Mouse (Mus musculus) hindbrain, postnatal 0 days (tissue): Measurements from ENCODE around the gene Kera. TPM values are rescaled to one million over a fixed set of nuclear protein-coding genes. Genes with fewer than 3 reads are reported as not detected.

Source experiments
- ATAC-seq: fragments of 200-750 bp; cut with Nextera tagmentation; 2 replicates; pipeline ENCODE4 v1.8.0; 2017; ENCODE audit warnings: mild to moderate bottlenecking, moderate TSS enrichment, moderate library complexity
- DNase-seq: peaks from one replicate; pipeline ENCODE4 v3.0.0-alpha.2; 2015; ENCODE audit warnings: low spot score
- H3K27ac ChIP-seq: fragments of 300-500 bp; sonication (generic); 2 replicates; pipeline ENCODE4 v1.5.1; 2014; ENCODE audit warnings: mild to moderate bottlenecking
- H3K27me3 ChIP-seq: fragments of 300-500 bp; sonication (generic); 2 replicates; pipeline ENCODE4 v1.6.1; 2014; ENCODE audit warnings: low read length, mixed read lengths; ENCODE audit not compliant: insufficient read depth
- H3K36me3 ChIP-seq: fragments of 300-500 bp; sonication (generic); 2 replicates; pipeline ENCODE4 v1.6.1; 2014; ENCODE audit warnings: low read length, mixed read lengths; ENCODE audit not compliant: insufficient read depth
- H3K4me1 ChIP-seq: fragments of 300-500 bp; sonication (generic); 2 replicates; pipeline ENCODE4 v1.6.1; 2014; ENCODE audit warnings: antibody characterized with exemption, low read length, mixed read lengths; ENCODE audit not compliant: insufficient read depth
- H3K4me2 ChIP-seq: fragments of 300-500 bp; sonication (generic); 2 replicates; pipeline ENCODE4 v1.6.1; 2014; ENCODE audit warnings: low read depth, mild to moderate bottlenecking, low read length, moderate library complexity, mixed read lengths
- H3K4me3 ChIP-seq: fragments of 300-500 bp; sonication (generic); 2 replicates; pipeline ENCODE4 v1.5.1; 2014; ENCODE audit warnings: low read length
- H3K9ac ChIP-seq: fragments of 300-500 bp; sonication (generic); replicated peaks from 2 replicates; pipeline ENCODE4 v1.6.1; 2014; ENCODE audit warnings: mild to moderate bottlenecking, low read length, moderate library complexity, mixed read lengths
- H3K9me3 ChIP-seq: fragments of 300-500 bp; sonication (generic); 2 replicates; pipeline ENCODE4 v1.6.1; 2016; ENCODE audit warnings: low read length, mixed read lengths
- CTCF ChIP-seq: IDR thresholded peaks from 2 replicates; pipeline ENCODE4 v1.5.1; 2016; ENCODE audit warnings: antibody characterized with exemption, control low read depth, low read depth
- WGBS: fragments of 180-500 bp; shearing (Covaris S2); extraction: QIAGEN DNeasy Blood & Tissue Kit; methylation state at CpG from one replicate; pipeline ENCODE4 v1.1.7; 2014; 5-methylcytosine and 5-hydroxymethylcytosine counted together
- polyA plus RNA-seq: library from polyadenylated mRNA; unstranded; fragments of >200 nt; fragmentation: Nextera tagmentation; extraction: Ambion mirVana; gene quantifications from 2 replicates; pipeline ENCODE4 v1.2.1, GENCODE M21; 2015
- total RNA-seq: library from RNA; depleted of rRNA; stranded (reverse); fragments of >200 nt; gene quantifications from 2 replicates; pipeline ENCODE4 v1.2.3, GENCODE M21; 2014; rRNA removed

The Kera gene
- total and polyA plus RNA-seq, 2 experiments from 2014 or later, result 0.05 TPM; not detected in 1

DNA sequence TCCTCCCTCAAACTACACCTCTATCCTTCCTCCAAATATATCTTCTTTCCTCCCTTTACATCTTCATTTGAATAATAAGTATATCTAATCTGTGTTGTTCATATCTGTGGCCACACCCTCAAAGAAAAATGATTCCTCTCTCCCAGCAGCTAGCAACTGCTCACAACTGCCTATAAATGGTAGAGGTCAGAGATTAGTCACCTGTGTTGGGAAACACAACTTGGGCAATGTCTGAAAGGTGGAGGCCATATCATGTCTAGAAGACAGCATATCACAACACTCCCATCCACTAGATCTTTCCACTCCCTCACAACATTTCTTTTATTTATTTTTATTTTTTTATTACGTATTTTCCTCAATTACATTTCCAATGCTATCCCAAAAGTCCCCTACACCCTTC, 52.8 kb downstream of the Kera start:
- no peaks in the 10 kb centered on the region for H3K27me3 ChIP-seq
- H3K4me1 ChIP-seq, result no peaks in the 10 kb centered on the region
- H3K4me3 ChIP-seq, result no peak overlapping the region
- no peaks in the 10 kb centered on the region for H3K36me3 ChIP-seq
- H3K9me3 ChIP-seq, result no peaks in the 10 kb centered on the region
- 83% methylated on average over 1 of the region's 1 CpGs for WGBS
- no peak for DNase-seq
- H3K27ac ChIP-seq, result no peak overlapping the region
- no peak overlapping the region for H3K9ac ChIP-seq
- H3K4me2 ChIP-seq, result no peak overlapping the region
- ATAC-seq, result no peak
- no peak for TF ChIP-seq CTCF

Other genes starting within 250 kb of the Kera start
- 46.8 and 47.8 TPM in 2 replicates for gene Dcn, start 127.3 kb upstream of the Kera start, total RNA-seq
- 73.9 and 76.2 TPM in 2 replicates for gene Dcn, start 127.3 kb upstream of the Kera start, polyA plus RNA-seq
- gene Lum, start 41.8 kb upstream of the Kera start, total RNA-seq, result 5.3 TPM in 2 replicates
- 13.4 and 14.0 TPM in 2 replicates for gene Lum, start 41.8 kb upstream of the Kera start, polyA plus RNA-seq
- gene Epyc, start 37.2 kb downstream of the Kera start, total RNA-seq, result 0.16 TPM in 1 of 2 replicates, not detected in the other
- 0.25 and 0.33 TPM in 2 replicates for gene Epyc, start 37.2 kb downstream of the Kera start, polyA plus RNA-seq
- gene Ccer1, start 86.2 kb downstream of the Kera start, total RNA-seq, result not detected in 2 replicates
- gene Ccer1, start 86.2 kb downstream of the Kera start, polyA plus RNA-seq, result not detected in 2 replicates
- gene C030005K15Rik, start 119.9 kb downstream of the Kera start, total RNA-seq, result not detected in 2 replicates
- gene C030005K15Rik, start 119.9 kb downstream of the Kera start, polyA plus RNA-seq, result not detected in 2 replicates